Mouse (Mus musculus) gonadal fat pad, adult 2 months (tissue): ENCODE measurements around the gene Kcna5. TPM values are rescaled to one million over a fixed set of nuclear protein-coding genes. Genes with fewer than 3 reads are reported as not detected.

Source experiments
- DNase-seq: peaks from one replicate; pipeline ENCODE4 v3.0.0-alpha.2; 2012; ENCODE audit warnings: low read depth
- polyA plus RNA-seq: library from polyadenylated mRNA; depleted of rRNA; stranded (reverse); fragments of >200 nt; gene quantifications from 2 replicates; pipeline ENCODE4 v1.2.3, GENCODE M21; 2012

Kcna5 gene
- polyA plus RNA-seq, 1 experiment: 10.7 TPM

- DNase-seq: no peak
Measured at GRCm38 (mm10) chr6:126536926-126537325, 1.7 kb upstream of the Kcna5 start.

GRCm38 (mm10) chr6:126535911-126536270 is 679 bp upstream of the Kcna5 start:
- DNase-seq: no peak

DNA sequence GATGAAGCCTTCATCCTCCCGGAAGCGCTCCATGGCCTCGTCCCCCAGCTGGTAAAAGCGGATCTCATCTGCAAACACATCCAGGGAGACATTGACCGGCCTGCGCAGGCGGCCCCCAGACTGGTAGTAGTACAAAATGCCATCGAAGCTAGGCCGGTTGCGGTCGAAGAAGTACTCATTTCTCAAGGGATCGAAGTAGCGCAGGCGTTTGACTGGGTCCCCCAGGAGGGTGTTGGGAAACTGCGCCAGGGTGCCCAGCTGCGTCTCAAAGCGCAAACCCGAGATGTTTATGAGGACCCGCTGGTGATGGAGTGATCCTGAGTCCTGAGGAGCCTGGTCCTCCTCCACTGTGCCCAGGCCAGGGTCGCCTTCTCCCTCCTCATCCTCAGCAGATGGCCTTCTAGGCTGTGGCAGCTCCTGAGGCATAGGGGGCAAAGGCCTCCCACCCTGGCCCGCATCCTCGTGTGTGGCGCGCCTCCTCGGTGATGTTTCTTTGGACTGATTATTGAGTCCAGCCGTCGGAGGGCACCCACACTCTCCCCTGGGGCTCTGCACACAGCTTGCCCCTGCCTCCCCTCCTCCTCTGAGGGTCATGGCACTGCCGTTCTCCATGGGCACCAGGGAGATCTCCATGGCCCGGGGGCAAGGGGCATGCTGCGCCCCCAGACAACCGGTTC is 543 bp downstream of the Kcna5 start:
- DNase-seq: no peak

- DNase-seq: no peak
Measured at GRCm38 (mm10) chr6:126531306-126531705, 3.9 kb downstream of the Kcna5 start.

- no peak for DNase-seq
Measured at GRCm38 (mm10) chr6:126530019-126530418, 5.2 kb downstream of the Kcna5 start.

DNA sequence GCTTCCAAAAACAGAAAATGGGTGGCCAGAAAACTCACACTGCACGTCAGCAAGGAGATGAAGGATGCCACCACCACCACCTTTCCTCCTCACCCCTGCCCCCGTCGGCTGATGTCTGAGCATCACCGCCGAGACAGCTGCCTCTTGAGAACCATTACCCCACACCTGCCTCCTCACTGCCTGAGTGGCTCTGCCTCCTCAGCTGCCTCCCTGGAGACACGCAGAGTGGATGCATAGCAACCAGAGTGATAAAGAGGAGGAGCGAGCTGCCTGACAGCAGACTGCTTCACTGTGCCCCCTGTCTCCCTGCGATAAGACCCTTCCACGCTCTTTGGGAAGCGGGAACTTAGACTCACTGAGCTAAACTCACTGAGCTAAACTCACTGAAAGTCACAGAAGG is 20.5 kb downstream of the Kcna5 start:
- DNase-seq: no peak

GRCm38 (mm10) chr6:126513714-126514248 is 21.4 kb downstream of the Kcna5 start:
- no peak for DNase-seq

- DNase-seq: no peak
Measured at GRCm38 (mm10) chr6:126513154-126513553, 22.1 kb downstream of the Kcna5 start.

DNA sequence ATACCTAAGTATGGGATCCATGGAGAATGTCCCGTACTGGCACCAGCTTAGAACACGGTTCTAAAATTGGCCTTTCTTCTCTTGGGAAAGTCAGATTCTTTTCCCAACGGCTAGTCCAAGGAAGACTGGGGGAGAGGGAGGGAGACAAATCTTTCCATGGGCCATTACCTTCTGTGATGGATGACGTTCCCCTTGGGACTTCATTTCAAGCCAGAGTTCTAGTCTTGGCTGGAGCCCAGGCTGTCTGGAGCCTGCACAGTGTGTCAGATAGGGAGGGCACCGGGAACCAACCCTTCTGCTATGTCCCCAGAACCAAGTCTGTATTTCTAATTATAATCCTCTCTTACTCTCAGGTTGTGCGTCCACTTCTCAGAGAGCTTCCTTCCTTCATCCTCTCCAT is 26.5 kb downstream of the Kcna5 start:
- DNase-seq: no peak

- DNase-seq: no peak
Measured at GRCm38 (mm10) chr6:126503920-126504319, 31.3 kb downstream of the Kcna5 start.

- no peak for DNase-seq
Measured at GRCm38 (mm10) chr6:126502691-126503301, 32.4 kb downstream of the Kcna5 start.

DNA sequence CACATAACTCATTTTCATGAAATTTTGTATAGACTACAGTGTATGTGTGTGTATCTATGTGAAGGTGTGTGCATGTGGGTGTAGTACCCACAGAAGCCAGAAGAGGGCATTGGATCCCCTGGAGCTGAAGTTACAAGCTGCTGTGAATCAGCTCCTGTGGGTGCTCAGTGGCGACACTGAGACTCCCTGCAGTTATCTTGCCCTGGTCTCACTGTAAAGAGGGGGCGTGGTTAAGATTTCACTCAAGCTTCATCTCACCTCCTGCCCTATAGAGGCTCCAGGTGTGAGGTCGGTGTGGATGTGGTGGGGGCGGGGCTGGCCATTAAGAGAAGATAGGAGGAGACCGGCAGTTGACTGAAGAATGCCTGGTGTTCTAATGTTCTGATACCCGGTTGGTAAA is 34.2 kb downstream of the Kcna5 start:
- no peak for DNase-seq

DNA sequence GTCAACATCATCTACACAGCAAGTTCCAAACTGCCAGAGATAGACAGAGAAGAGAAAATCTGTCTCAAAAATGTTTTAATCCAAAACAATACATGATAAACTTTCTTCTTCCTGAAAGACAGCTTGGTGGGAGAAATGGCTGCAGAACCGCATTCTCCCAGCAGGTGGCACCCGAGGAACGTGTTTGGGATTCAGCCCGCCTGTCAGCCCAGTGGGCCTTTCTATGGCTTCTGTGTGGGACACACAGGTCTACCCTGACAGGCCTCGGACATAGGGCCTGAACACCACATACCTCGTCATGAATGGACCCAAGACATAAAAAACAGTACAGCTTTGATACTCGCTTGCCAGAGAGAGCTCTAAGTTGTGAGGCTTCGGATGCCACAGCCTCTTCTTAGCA is 35.1 kb downstream of the Kcna5 start:
- no peak for DNase-seq

DNA sequence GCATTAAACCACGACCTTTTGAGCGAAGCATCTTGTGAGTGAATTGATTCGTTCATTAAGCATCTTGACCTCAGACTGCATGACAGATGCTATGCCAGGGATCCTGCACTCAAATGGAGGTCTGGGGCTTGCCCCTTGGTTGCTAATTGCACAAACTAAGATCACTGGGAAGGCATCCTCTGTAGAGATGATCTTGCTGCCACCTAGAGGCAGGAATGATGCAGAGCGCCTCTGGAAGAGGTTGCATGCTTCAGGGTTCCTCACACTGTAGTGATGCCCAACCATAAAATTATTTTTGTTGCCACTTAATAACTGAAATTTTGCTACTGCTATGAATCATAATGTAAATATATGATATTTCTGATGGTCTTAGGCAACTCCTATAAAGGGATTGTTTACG is 37.3 kb downstream of the Kcna5 start:
- no peak for DNase-seq

DNA sequence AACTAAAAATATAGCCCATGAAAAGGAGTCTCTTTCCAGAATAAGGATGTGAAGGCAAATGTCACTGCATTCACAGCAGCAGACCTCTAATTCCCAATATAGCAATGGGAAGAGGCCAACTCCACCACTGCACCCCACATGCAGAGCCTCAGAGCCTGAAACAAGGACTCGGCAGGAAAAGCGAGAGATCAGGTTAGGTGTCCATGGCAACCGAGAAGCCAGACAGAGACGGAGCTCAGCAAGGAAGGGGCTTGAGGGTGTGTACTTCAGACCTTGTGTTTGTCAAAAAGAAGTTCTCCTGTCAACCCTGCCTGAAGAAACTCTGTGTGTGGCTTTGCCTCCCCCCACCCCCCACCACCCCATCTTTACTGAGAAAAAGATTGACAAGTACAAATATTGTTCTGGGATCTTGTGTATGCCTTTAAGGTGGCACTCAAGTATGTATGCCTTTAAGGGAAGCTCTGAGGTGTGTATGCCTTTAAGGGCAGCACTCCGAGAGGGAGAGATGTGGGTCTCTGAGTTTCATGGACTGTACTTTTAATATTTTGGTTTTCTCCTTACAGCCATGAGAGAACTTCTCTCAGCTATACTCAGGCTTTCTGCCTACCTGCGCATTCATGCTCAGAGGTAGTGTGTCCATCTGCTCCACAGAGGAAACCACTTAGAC is 37.9 kb downstream of the Kcna5 start:
- DNase-seq: no peak

GRCm38 (mm10) chr6:126487136-126487535 is 48.1 kb downstream of the Kcna5 start:
- DNase-seq: no peak

GRCm38 (mm10) chr6:126484887-126485286 is 50.3 kb downstream of the Kcna5 start:
- DNase-seq: no peak

- DNase-seq: no peak
Measured at GRCm38 (mm10) chr6:126483264-126483867, 51.8 kb downstream of the Kcna5 start.
